Mouse (Mus musculus) small intestine, adult 2 months (tissue): ENCODE measurements around the gene Fkbp4.

Experiments used
- CTCF ChIP-seq: fragments of 200-500 bp; IDR thresholded peaks from 2 replicates; pipeline ENCODE4 v1.5.1; 2012; ENCODE audit warnings: low read depth, mild to moderate bottlenecking, control low read depth, inconsistent platforms, low read length, moderate library complexity, mixed read lengths; ENCODE audit not compliant: insufficient replicate concordance, insufficient read length; ENCODE audit errors: extremely low read depth
- POLR2A ChIP-seq: fragments of 200-500 bp; IDR thresholded peaks from 2 replicates; pipeline ENCODE4 v1.6.1; 2012; ENCODE audit warnings: low read depth, mild to moderate bottlenecking, control low read depth, inconsistent platforms, low read length, moderate library complexity

DNA sequence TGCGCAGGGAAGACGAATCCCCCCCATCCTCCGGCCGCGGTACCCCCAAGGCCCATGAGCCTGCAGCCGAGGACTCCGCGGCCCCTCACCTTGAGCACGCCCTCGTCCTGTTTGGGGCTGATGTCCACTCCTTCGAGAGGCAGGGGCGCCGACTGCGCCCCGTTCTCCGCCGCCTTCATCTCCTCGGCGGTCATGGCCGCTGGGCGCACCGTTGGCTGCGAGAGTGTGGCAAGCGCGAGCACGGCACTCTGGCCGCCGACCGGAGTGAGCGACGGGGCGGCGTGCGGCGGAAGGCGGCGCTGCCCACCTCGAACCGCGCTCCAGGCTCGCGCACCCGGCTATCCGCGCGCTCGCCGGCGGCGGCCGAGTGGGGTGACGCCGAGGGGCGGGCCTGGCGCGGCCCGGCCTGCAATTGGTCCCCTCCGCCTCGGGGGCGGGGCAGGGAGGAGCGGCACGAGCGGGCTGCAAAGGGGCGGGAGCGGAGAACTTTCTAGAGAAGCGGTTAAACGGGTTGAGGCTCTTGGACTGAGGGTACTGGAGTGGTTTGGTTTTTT lies at the start of gene Fkbp4:
- peak; percentile 90; the same call in 1 of the 2 replicates for TF ChIP-seq POLR2A
- no peak for TF ChIP-seq CTCF
